Mouse (Mus musculus): Measurements from ENCODE around the gene Dnah8. TPM values are rescaled to one million over a fixed set of nuclear protein-coding genes. Genes with fewer than 3 reads are reported as not detected.
"Not testable (repeated sequence)": the region's sequence is repeated elsewhere in the genome, so short reads cannot be mapped to it uniquely, and the experiment has no call there.

Dnah8 gene
- polyA plus RNA-seq (2012; rRNA removed) = 1.0 and 1.1 TPM in 2 replicates

- DNase-seq (ENCODE audit: extremely low spot score in 1 of 2, low spot score in 1 of 2) = not testable (repeated sequence)
Measured at GRCm38 (mm10) chr17:30624132-30624531, at the start of gene Dnah8. Dnah8 (plus strand) TSS chr17:30624354.

GRCm38 (mm10) chr17:30574783-30575075, 49.4 kb upstream of the Dnah8 start:
- DNase-seq (ENCODE audit: extremely low spot score in 1 of 2, low spot score in 1 of 2) = no peak

GRCm38 (mm10) chr17:30575121-30575904, 48.8 kb upstream of the Dnah8 start:
- peak in 1 of 2 experiments; percentile 64 for DNase-seq (ENCODE audit: extremely low spot score in 1 of 2, low spot score in 1 of 2)

GRCm38 (mm10) chr17:30575941-30576773, 48.0 kb upstream of the Dnah8 start, which contains the start of gene Btbd9:
Btbd9 (minus strand) TSS chr17:30576488.
- DNase-seq (ENCODE audit: extremely low spot score in 1 of 2, low spot score in 1 of 2) = peak; percentile 88 to 98

- no peak for DNase-seq (ENCODE audit: extremely low spot score in 1 of 2, low spot score in 1 of 2)
Measured at GRCm38 (mm10) chr17:30576946-30577345, 47.2 kb upstream of the Dnah8 start.

GRCm38 (mm10) chr17:30580781-30581180, 43.4 kb upstream of the Dnah8 start:
- no peak for DNase-seq (ENCODE audit: extremely low spot score in 1 of 2, low spot score in 1 of 2)

- DNase-seq (ENCODE audit: extremely low spot score in 1 of 2, low spot score in 1 of 2) = peak; percentile 60 to 72
Measured at GRCm38 (mm10) chr17:30581201-30581600, 43.0 kb upstream of the Dnah8 start.

- no peak for DNase-seq (ENCODE audit: extremely low spot score in 1 of 2, low spot score in 1 of 2)
Measured at GRCm38 (mm10) chr17:30582313-30582712, 41.8 kb upstream of the Dnah8 start.

- DNase-seq (ENCODE audit: extremely low spot score in 1 of 2, low spot score in 1 of 2) = no peak
Measured at GRCm38 (mm10) chr17:30583258-30584001, 40.7 kb upstream of the Dnah8 start.

GRCm38 (mm10) chr17:30590417-30591198, 33.5 kb upstream of the Dnah8 start:
- peak; percentile 34 to 86 for DNase-seq (ENCODE audit: extremely low spot score in 1 of 2, low spot score in 1 of 2)

- DNase-seq (ENCODE audit: extremely low spot score in 1 of 2, low spot score in 1 of 2) = no peak
Measured at GRCm38 (mm10) chr17:30594407-30594806, 29.7 kb upstream of the Dnah8 start.

- DNase-seq (ENCODE audit: extremely low spot score in 1 of 2, low spot score in 1 of 2) = no peak
Measured at GRCm38 (mm10) chr17:30594846-30595245, 29.3 kb upstream of the Dnah8 start.

GRCm38 (mm10) chr17:30597786-30598185, 26.4 kb upstream of the Dnah8 start:
- no peak for DNase-seq (ENCODE audit: extremely low spot score in 1 of 2, low spot score in 1 of 2)

GRCm38 (mm10) chr17:30598300-30598699, 25.9 kb upstream of the Dnah8 start:
- DNase-seq (ENCODE audit: extremely low spot score in 1 of 2, low spot score in 1 of 2) = no peak

- DNase-seq (ENCODE audit: extremely low spot score in 1 of 2, low spot score in 1 of 2) = no peak
Measured at GRCm38 (mm10) chr17:30602175-30602574, 22.0 kb upstream of the Dnah8 start.

- no peak for DNase-seq (ENCODE audit: extremely low spot score in 1 of 2, low spot score in 1 of 2)
Measured at GRCm38 (mm10) chr17:30604296-30604695, 19.9 kb upstream of the Dnah8 start.

GRCm38 (mm10) chr17:30605001-30605400, 19.2 kb upstream of the Dnah8 start:
- DNase-seq (ENCODE audit: extremely low spot score in 1 of 2, low spot score in 1 of 2) = no peak

- no peak for DNase-seq (ENCODE audit: extremely low spot score in 1 of 2, low spot score in 1 of 2)
Measured at GRCm38 (mm10) chr17:30606206-30606605, 17.9 kb upstream of the Dnah8 start.

- DNase-seq (ENCODE audit: extremely low spot score in 1 of 2, low spot score in 1 of 2) = no peak
Measured at GRCm38 (mm10) chr17:30606634-30607081, 17.5 kb upstream of the Dnah8 start.

- no peak for DNase-seq (ENCODE audit: extremely low spot score in 1 of 2, low spot score in 1 of 2)
Measured at GRCm38 (mm10) chr17:30607330-30607729, 16.8 kb upstream of the Dnah8 start.
